Mouse (Mus musculus) MEL (cell line): ENCODE data around the gene Cuzd1. TPM values are rescaled to one million over a fixed set of nuclear protein-coding genes. Genes with fewer than 3 reads are reported as not detected.

ENCODE experiments used
- DNase-seq: peaks from one replicate; pipeline ENCODE4 v3.0.0; 2011; ENCODE audit warnings: low read depth, low spot score
- H3K27ac ChIP-seq: 2 replicates; pipeline ENCODE4 v1.5.1; 2012; ENCODE audit warnings: low read depth, mild to moderate bottlenecking, control low read depth, low read length, moderate library complexity; ENCODE audit not compliant: control insufficient read depth
- H3K27me3 ChIP-seq, 2 experiments: fragments of 150-350 bp in 1 of 2; sonication (generic) in 1 of 2; 2 replicates each; pipeline ENCODE4 v1.6.1; 2012; ENCODE audit warnings: low read length in 2 of 2, mild to moderate bottlenecking in 2 of 2, improper control_type of control experiment in 1 of 2, moderate library complexity in 1 of 2; ENCODE audit not compliant: insufficient read depth in 2 of 2, control insufficient read depth in 1 of 2
- H3K36me3 ChIP-seq, 2 experiments: 2 replicates each; pipeline ENCODE4 v1.6.1; 2012 to 2014; ENCODE audit warnings: low read length in 2 of 2, improper control_type of control experiment in 1 of 2, inconsistent platforms in 1 of 2, mild to moderate bottlenecking in 1 of 2; ENCODE audit not compliant: insufficient read depth in 2 of 2, control insufficient read depth in 1 of 2
- H3K4me1 ChIP-seq, 2 experiments: fragments of 150-350 bp in 1 of 2; sonication (generic) in 1 of 2; 2 replicates each; pipeline ENCODE4 v1.6.1; 2012; ENCODE audit warnings: low read length in 2 of 2, improper control_type of control experiment in 1 of 2, mild to moderate bottlenecking in 1 of 2; ENCODE audit not compliant: insufficient read depth in 2 of 2, control insufficient read depth in 1 of 2
- H3K4me3 ChIP-seq, 2 experiments: fragments of 150-350 bp in 1 of 2; sonication (generic) in 1 of 2; 2 replicates each; pipeline ENCODE4 v1.5.1; 2012; ENCODE audit warnings: low read depth in 2 of 2, low read length in 2 of 2, mild to moderate bottlenecking in 2 of 2, moderate library complexity in 2 of 2, control low read depth in 1 of 2, improper control_type of control experiment in 1 of 2; ENCODE audit not compliant: control insufficient read depth in 1 of 2, insufficient read depth in 1 of 2
- H3K79me2 ChIP-seq: 2 replicates; pipeline ENCODE4 v1.6.1; 2012; ENCODE audit warnings: mild to moderate bottlenecking, low read length, moderate library complexity; ENCODE audit not compliant: control insufficient read depth, poor library complexity, insufficient read depth
- H3K9ac ChIP-seq: 2 replicates; pipeline ENCODE4 v1.6.1; 2012; ENCODE audit warnings: low read depth, mild to moderate bottlenecking, control low read depth, low read length, moderate library complexity; ENCODE audit not compliant: control insufficient read depth, poor library complexity, severe bottlenecking
- H3K9me3 ChIP-seq: fragments of 150-350 bp; sonication (generic); replicated peaks from 2 replicates; pipeline ENCODE4 v1.6.1; 2012; ENCODE audit warnings: mild to moderate bottlenecking, low read length, improper control_type of control experiment, moderate library complexity; ENCODE audit not compliant: insufficient read depth
- BHLHE40 ChIP-seq: IDR thresholded peaks from 2 replicates; pipeline ENCODE4 v1.6.1; 2012; ENCODE audit warnings: low read depth, mild to moderate bottlenecking, inconsistent platforms, low read length, improper control_type of control experiment, borderline replicate concordance
- CHD1 ChIP-seq: IDR thresholded peaks from 2 replicates; pipeline ENCODE4 v1.6.1; 2012; ENCODE audit warnings: low read depth, mild to moderate bottlenecking, inconsistent platforms, low read length, improper control_type of control experiment
- CTCF ChIP-seq, 3 experiments: IDR thresholded peaks in 2 of 3; conservative IDR thresholded peaks in 1 of 3; 2 replicates each; pipeline ENCODE4 v1.5.1; 2011 to 2012; ENCODE audit warnings: low read length in 3 of 3, low read depth in 2 of 3, mild to moderate bottlenecking in 2 of 3, improper control_type of control experiment in 1 of 3, inconsistent platforms in 1 of 3, mixed read lengths in 1 of 3, moderate library complexity in 1 of 3; ENCODE audit not compliant: control insufficient read depth in 1 of 3, insufficient read depth in 1 of 3, poor library complexity in 1 of 3, severe bottlenecking in 1 of 3
- E2F4 ChIP-seq: IDR thresholded peaks from 2 replicates; pipeline ENCODE4 v1.6.1; 2011; ENCODE audit warnings: low read depth, low read length, improper control_type of control experiment, borderline replicate concordance
- ELF1 ChIP-seq: IDR thresholded peaks from 2 replicates; pipeline ENCODE4 v1.6.1; 2014; ENCODE audit warnings: low read depth, mild to moderate bottlenecking, inconsistent platforms, low read length, improper control_type of control experiment, moderate library complexity
- EP300 ChIP-seq, 2 experiments: IDR thresholded peaks; 2 replicates each; pipeline ENCODE4 v1.6.1; 2011; ENCODE audit warnings: improper control_type of control experiment in 2 of 2, low read length in 2 of 2, low read depth in 1 of 2, mild to moderate bottlenecking in 1 of 2
- ETS1 ChIP-seq: IDR thresholded peaks from 2 replicates; pipeline ENCODE4 v1.6.1; 2012; ENCODE audit warnings: low read depth, mild to moderate bottlenecking, inconsistent platforms, low read length, improper control_type of control experiment, moderate library complexity
- GABPA ChIP-seq: IDR thresholded peaks from 2 replicates; pipeline ENCODE4 v1.6.1; 2012; ENCODE audit warnings: low read depth, mild to moderate bottlenecking, inconsistent platforms, low read length, improper control_type of control experiment, moderate library complexity
- HCFC1 ChIP-seq: IDR thresholded peaks from 2 replicates; pipeline ENCODE4 v1.6.1; 2012; ENCODE audit warnings: low read depth, mild to moderate bottlenecking, inconsistent platforms, low read length, improper control_type of control experiment, moderate library complexity
- MAX ChIP-seq: IDR thresholded peaks from 2 replicates; pipeline ENCODE4 v1.6.1; 2011; ENCODE audit warnings: low read length, improper control_type of control experiment
- MAZ ChIP-seq: IDR thresholded peaks from 2 replicates; pipeline ENCODE4 v1.6.1; 2012; ENCODE audit warnings: low read depth, mild to moderate bottlenecking, inconsistent platforms, low read length, improper control_type of control experiment
- MXI1 ChIP-seq: IDR thresholded peaks from 2 replicates; pipeline ENCODE4 v1.6.1; 2011; ENCODE audit warnings: mild to moderate bottlenecking, low read depth, low read length, improper control_type of control experiment
- MYB ChIP-seq: IDR thresholded peaks from 2 replicates; pipeline ENCODE4 v1.6.1; 2011; ENCODE audit warnings: mild to moderate bottlenecking, low read depth, low read length, improper control_type of control experiment
- MYC ChIP-seq: IDR thresholded peaks from 2 replicates; pipeline ENCODE4 v1.6.1; 2011; ENCODE audit warnings: low read depth, mild to moderate bottlenecking, low read length, improper control_type of control experiment, moderate library complexity
- NRF1 ChIP-seq: IDR thresholded peaks from 2 replicates; pipeline ENCODE4 v1.6.1; 2014; ENCODE audit warnings: low read depth, mild to moderate bottlenecking, inconsistent platforms, low read length, improper control_type of control experiment, moderate library complexity; ENCODE audit not compliant: poor library complexity, insufficient read depth, severe bottlenecking
- POLR2A ChIP-seq, 2 experiments: IDR thresholded peaks; 2 replicates each; pipeline ENCODE4 v1.6.1; 2011 to 2012; ENCODE audit warnings: low read length in 2 of 2, mild to moderate bottlenecking in 2 of 2, control low read depth in 1 of 2, improper control_type of control experiment in 1 of 2, low read depth in 1 of 2, moderate library complexity in 1 of 2; ENCODE audit not compliant: control insufficient read depth in 1 of 2, insufficient read depth in 1 of 2, poor library complexity in 1 of 2
- POLR2AphosphoS5 ChIP-seq: IDR thresholded peaks from 2 replicates; pipeline ENCODE4 v1.6.1; 2012; ENCODE audit warnings: low read depth, borderline replicate concordance, mild to moderate bottlenecking, inconsistent platforms, low read length, moderate library complexity, mixed read lengths
- RAD21 ChIP-seq: IDR thresholded peaks from 2 replicates; pipeline ENCODE4 v1.6.1; 2011; ENCODE audit warnings: mild to moderate bottlenecking, low read depth, low read length, improper control_type of control experiment
- RCOR1 ChIP-seq: IDR thresholded peaks from 2 replicates; pipeline ENCODE4 v1.6.1; 2012; ENCODE audit warnings: low read depth, mild to moderate bottlenecking, inconsistent platforms, low read length, improper control_type of control experiment
- SIN3A ChIP-seq: IDR thresholded peaks from 2 replicates; pipeline ENCODE4 v1.6.1; 2012; ENCODE audit warnings: low read length, improper control_type of control experiment, inconsistent platforms
- SMC3 ChIP-seq: IDR thresholded peaks from 2 replicates; pipeline ENCODE4 v1.6.1; 2011; ENCODE audit warnings: low read depth, low read length, improper control_type of control experiment
- TAL1 ChIP-seq: IDR thresholded peaks from 2 replicates; pipeline ENCODE4 v1.6.1; 2012; ENCODE audit warnings: mild to moderate bottlenecking, inconsistent platforms, low read length, moderate library complexity, mixed read lengths
- TBP ChIP-seq: IDR thresholded peaks from 2 replicates; pipeline ENCODE4 v1.8.0; 2011; ENCODE audit warnings: low read depth, low read length, improper control_type of control experiment
- TCF12 ChIP-seq: IDR thresholded peaks from 2 replicates; pipeline ENCODE4 v1.6.1; 2014; ENCODE audit warnings: low read depth, mild to moderate bottlenecking, inconsistent platforms, low read length, improper control_type of control experiment, moderate library complexity
- UBTF ChIP-seq: IDR thresholded peaks from 2 replicates; pipeline ENCODE4 v1.6.1; 2012; ENCODE audit warnings: low read depth, mild to moderate bottlenecking, inconsistent platforms, low read length, improper control_type of control experiment, moderate library complexity, borderline replicate concordance; ENCODE audit not compliant: insufficient read depth
- USF2 ChIP-seq, 2 experiments: IDR thresholded peaks; 2 replicates each; pipeline ENCODE4 v1.6.1; 2011 to 2012; ENCODE audit warnings: improper control_type of control experiment in 2 of 2, low read length in 2 of 2, borderline replicate concordance in 1 of 2, inconsistent platforms in 1 of 2, low read depth in 1 of 2, mild to moderate bottlenecking in 1 of 2; ENCODE audit not compliant: insufficient read depth in 1 of 2
- ZNF384 ChIP-seq: IDR thresholded peaks from 2 replicates; pipeline ENCODE4 v1.6.1; 2012; ENCODE audit warnings: low read depth, mild to moderate bottlenecking, inconsistent platforms, low read length, improper control_type of control experiment
- polyA plus RNA-seq, 2 experiments: library from polyadenylated mRNA; stranded (reverse) in 1 of 2; unstranded in 1 of 2; fragments of >175 nt in 1 of 2; fragments of >200 nt in 1 of 2; gene quantifications; 2 replicates each; pipeline versions ENCODE4 v1.2.1 to v1.2.4; 2012; ENCODE audit warnings: low replicate concordance in 2 of 2, low read depth in 1 of 2; ENCODE audit not compliant: insufficient read length in 2 of 2, insufficient read depth in 1 of 2, missing spikeins in 1 of 2
- total RNA-seq: library from RNA; depleted of rRNA; stranded (reverse); fragments of 300-350 nt; gene quantifications from 2 replicates; pipeline ENCODE4 v1.2.3, GENCODE M21; 2012

The Cuzd1 gene
- total and polyA plus RNA-seq, 3 experiments: not detected

DNA sequence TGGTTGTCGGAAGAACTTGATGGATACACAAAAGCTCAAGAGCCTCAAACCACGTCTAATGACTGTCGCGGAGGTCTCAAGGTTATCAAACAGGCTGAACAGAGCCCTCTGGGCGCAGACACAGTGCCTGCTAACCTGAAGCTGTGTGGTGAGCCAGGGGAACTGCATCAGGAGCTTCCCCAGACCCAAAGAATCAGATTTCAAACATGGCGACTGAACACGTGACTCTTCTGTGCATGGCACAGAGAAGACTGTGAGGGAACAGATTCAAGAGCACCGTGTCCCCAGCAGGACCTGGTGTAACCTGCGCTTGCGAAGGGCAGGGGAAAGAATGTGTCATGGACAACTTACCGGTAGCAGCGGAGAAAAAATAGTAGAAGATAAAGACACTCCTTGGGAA lies 4.5 kb downstream of the Cuzd1 start:
- no peak for TF ChIP-seq POLR2AphosphoS5
- TF ChIP-seq MXI1: no peak
- no peak for TF ChIP-seq GABPA
- Histone ChIP-seq H3K27ac (no peak overlapping the region), H3K27me3 (no peaks in the 10 kb centered on the region), H3K36me3 (no peaks in the 10 kb centered on the region; a peak in 1 of 4 replicates), H3K9me3 (no peaks in the 10 kb centered on the region), H3K4me1 (no peaks in the 10 kb centered on the region), H3K4me3 (no peak overlapping the region), H3K9ac (no peak overlapping the region), H3K79me2 (no peaks in the 10 kb centered on the region)
- DNase-seq: no peak

DNA sequence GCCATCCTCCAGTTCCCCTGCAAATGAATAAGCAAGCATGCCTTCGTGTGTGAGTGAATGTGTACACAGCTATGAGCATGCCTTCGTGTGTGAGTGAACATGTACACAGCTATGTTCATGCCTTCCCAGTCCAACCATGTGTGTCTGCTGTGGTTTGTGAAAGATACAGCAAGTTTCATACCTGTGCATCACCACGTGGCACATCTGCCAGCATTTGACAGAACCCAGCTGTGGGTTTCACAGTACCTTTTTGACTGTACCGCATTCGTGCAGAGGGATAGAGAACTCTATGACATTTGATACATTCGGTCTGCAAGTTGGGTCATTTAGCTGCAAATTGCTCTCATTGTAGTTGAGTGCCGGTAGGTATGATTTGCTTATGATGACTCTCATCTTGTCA lies 7.6 kb downstream of the Cuzd1 start:
- Histone ChIP-seq H3K36me3 (no peaks in the 10 kb centered on the region; a peak in 1 of 4 replicates), H3K9ac (no peak overlapping the region), H3K27ac (no peak overlapping the region), H3K4me3 (no peak overlapping the region), H3K4me1 (no peaks in the 10 kb centered on the region), H3K27me3 (no peaks in the 10 kb centered on the region), H3K79me2 (no peaks in the 10 kb centered on the region), H3K9me3 (no peaks in the 10 kb centered on the region)
- no peak for DNase-seq
- TF ChIP-seq MAX (no peak), CHD1 (no peak), NRF1 (no peak), MYB (no peak), RCOR1 (no peak), ELF1 (no peak), MXI1 (no peak), GABPA (no peak), USF2 (IDR thresholded peaks at IDR 0.05; ENCODE audit: borderline replicate concordance in 1 of 2, insufficient read depth in 1 of 2, low read depth in 1 of 2, low read length in 2 of 2) (no peak), SMC3 (no peak), POLR2AphosphoS5 (no peak)

DNA sequence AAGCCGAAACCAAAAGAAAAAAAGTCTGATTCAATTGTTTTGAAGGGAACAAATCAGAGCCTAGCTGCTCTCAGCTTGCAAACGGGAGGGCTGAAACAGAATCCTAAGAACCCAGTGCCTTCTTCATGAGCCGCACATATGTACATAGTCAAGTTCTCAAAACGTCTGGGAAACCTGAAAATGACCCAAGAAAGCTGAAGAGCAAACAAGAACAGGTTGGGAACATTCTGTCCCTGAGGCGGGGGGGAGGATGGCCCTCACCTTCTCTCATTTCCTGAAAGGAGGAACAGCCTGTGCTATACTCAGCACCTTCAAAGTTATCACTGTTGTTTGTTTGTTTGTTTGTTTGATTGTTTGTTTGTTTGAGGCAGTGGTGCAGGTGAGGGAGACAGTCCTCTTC lies 15.4 kb downstream of the Cuzd1 start:
- Histone ChIP-seq H3K9ac (no peak overlapping the region), H3K4me3 (no peak overlapping the region), H3K36me3 (no peaks in the 10 kb centered on the region), H3K9me3 (no peaks in the 10 kb centered on the region), H3K4me1 (no peaks in the 10 kb centered on the region), H3K27me3 (no peaks in the 10 kb centered on the region), H3K27ac (no peak overlapping the region), H3K79me2 (no peaks in the 10 kb centered on the region)
- no peak for DNase-seq
- no peak for TF ChIP-seq ELF1
- TF ChIP-seq RAD21: no peak
- TF ChIP-seq TBP: no peak
- no peak for TF ChIP-seq SIN3A
- TF ChIP-seq MYC: no peak
- no peak for TF ChIP-seq ETS1
- TF ChIP-seq CTCF (IDR thresholded peaks at IDR 0.05 in 2 of 3, conservative IDR thresholded peaks at IDR 0.05 in 1 of 3; ENCODE audit: control insufficient read depth in 1 of 3, insufficient read depth in 1 of 3, low read depth in 2 of 3, low read length in 3 of 3, poor library complexity in 1 of 3, severe bottlenecking in 1 of 3): no peak
- TF ChIP-seq E2F4: no peak
- TF ChIP-seq MXI1: no peak
- TF ChIP-seq POLR2A (IDR thresholded peaks at IDR 0.05; ENCODE audit: control insufficient read depth in 1 of 2, insufficient read depth in 1 of 2, low read depth in 1 of 2, low read length in 2 of 2, poor library complexity in 1 of 2): no peak
- no peak for TF ChIP-seq UBTF
- no peak for TF ChIP-seq GABPA
- no peak for TF ChIP-seq HCFC1
- no peak for TF ChIP-seq ZNF384
- no peak for TF ChIP-seq EP300 (IDR thresholded peaks at IDR 0.05; ENCODE audit: low read depth in 1 of 2, low read length in 2 of 2)
- TF ChIP-seq MAZ: no peak
- TF ChIP-seq TAL1: no peak
- no peak for TF ChIP-seq BHLHE40
- TF ChIP-seq TCF12: no peak
